Mouse (Mus musculus): ENCODE data around the gene Skiv2l. TPM values are rescaled to one million over a fixed set of nuclear protein-coding genes. Genes with fewer than 3 reads are reported as not detected.
"Not testable (repeated sequence)": the region's sequence is repeated elsewhere in the genome, so short reads cannot be mapped to it uniquely, and the experiment has no call there.

Gene Skiv2l
- polyA plus RNA-seq, 1 experiment from 2014 or later: 49.9 TPM

DNA sequence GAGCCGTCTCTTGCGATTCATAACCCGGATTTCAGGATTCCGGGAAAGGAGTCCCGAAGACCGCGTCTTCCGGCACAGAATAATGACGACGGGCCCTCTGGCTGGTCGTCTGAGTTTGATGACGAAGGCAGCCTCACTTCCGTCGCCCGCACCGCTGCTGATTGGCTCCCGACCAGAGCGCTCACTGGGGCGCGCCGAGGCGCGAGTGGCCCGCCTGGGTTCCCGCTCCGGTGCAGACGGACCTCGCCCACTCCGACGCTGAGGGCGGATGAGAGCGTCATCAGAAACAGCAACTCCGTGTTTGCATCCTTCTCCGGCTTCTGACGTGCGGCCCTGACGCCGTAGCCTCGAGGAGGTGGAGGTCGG lies 13.2 kb downstream of the Skiv2l start, which contains the start of the genes Stk19 and Dxo:
Gene Stk19 (minus strand): TSS at position 90 of the 366 bp plus-strand sequence.
Gene Dxo (plus strand): TSS at position 164 of the 366 bp plus-strand sequence.
- H3K4me3 ChIP-seq (ENCODE audit: low read length): peak within 1 kb of the TSS; percentile 82
- no peaks in the 10 kb centered on the region for H3K27me3 ChIP-seq (ENCODE audit: control insufficient read depth, insufficient read depth, low read depth, low read length)
- ATAC-seq (ENCODE audit: low read depth): peak; percentile 95
- H3K9me3 ChIP-seq (ENCODE audit: control insufficient read depth, low read length): no peaks in the 10 kb centered on the region
- WGBS: under 1% methylated on average over 40 of the region's 40 CpGs
- H3K9ac ChIP-seq (ENCODE audit: low read length): peak within 1 kb of the TSS; percentile 81
- H3K4me1 ChIP-seq (replicated peaks; ENCODE audit: control insufficient read depth, insufficient read depth, low read length): peaks cover 15% of the 10 kb centered on the region
- peak within 1 kb of the TSS; percentile 70 for H3K27ac ChIP-seq (ENCODE audit: low read length)
- H3K4me2 ChIP-seq (ENCODE audit: low read depth, low read length): peak within 1 kb of the TSS; percentile 96
- H3K36me3 ChIP-seq (ENCODE audit: control insufficient read depth, insufficient read depth, low read length): peaks cover 22% of the 10 kb centered on the region

DNA sequence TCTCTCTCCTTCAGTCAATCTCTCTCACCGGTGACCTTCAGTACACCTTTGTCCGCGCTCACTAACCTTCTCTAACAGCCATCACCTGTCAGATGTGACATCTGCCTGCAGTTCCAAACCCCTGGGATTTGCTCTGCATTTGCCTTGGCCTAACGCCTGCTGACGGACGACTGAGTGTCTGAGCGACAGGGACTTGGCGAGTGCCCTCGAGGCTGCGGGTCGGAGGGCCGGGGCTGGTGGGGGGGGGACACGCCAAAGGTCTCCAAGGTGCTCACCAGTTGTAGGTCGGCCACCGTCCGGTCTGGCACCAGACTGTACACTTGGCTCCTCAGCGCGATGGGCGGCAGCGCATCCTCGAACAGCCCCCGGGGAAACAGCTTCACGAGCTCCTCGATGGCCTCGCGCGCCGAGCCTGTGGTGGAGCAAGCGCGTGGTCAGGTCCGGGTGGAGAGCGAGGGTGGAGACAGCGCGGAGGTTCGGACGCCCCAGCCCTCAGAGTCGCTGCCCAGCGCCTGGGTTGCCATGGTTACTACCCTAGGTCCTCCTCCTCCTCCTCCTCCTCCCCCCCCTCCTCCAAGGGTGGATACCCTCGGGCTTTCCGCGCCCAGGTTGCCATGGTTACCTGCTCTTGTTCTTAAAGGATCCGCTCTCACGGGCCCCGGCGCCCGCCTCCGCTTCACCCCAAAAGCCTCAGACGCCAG lies 13.7 kb downstream of the Skiv2l start:
- peak overlapping the region; percentile 82 for H3K4me3 ChIP-seq (ENCODE audit: low read length)
- peak; percentile 82 for ATAC-seq (ENCODE audit: low read depth)
- no peaks in the 10 kb centered on the region for H3K9me3 ChIP-seq (ENCODE audit: control insufficient read depth, low read length)
- no peaks in the 10 kb centered on the region for H3K27me3 ChIP-seq (ENCODE audit: control insufficient read depth, insufficient read depth, low read depth, low read length)
- H3K9ac ChIP-seq (ENCODE audit: low read length): peak overlapping the region; percentile 76
- peaks cover 15% of the 10 kb centered on the region for H3K4me1 ChIP-seq (replicated peaks; ENCODE audit: control insufficient read depth, insufficient read depth, low read length)
- H3K4me2 ChIP-seq (ENCODE audit: low read depth, low read length): peak overlapping the region; percentile 96
- peaks cover 24% of the 10 kb centered on the region for H3K36me3 ChIP-seq (ENCODE audit: control insufficient read depth, insufficient read depth, low read length)
- 4% methylated on average over 48 of the region's 48 CpGs for WGBS
- peak overlapping the region; percentile 60 for H3K27ac ChIP-seq (ENCODE audit: low read length)

DNA sequence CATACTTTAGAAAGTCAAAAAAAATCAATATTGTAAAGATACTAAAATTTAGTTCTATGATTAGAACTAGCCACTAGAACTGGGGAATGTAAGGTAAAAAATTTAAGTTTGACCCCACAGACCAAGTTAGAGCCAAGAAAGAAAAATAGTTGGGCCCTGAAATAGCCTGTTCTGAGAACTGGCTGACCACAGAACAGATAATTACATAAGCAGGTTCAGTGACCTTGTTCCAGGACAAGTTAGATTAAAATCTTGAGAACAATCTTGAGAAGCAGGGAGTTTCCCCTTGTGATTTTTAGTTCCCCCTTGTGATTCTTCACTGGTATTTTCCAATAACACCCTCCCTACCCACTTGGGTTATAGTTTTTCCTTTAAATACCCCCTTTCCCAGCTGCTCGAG lies 19.2 kb downstream of the Skiv2l start:
- not testable (repeated sequence) for H3K4me3 ChIP-seq (ENCODE audit: low read length); ATAC-seq (ENCODE audit: low read depth); H3K9me3 ChIP-seq (ENCODE audit: control insufficient read depth, low read length); H3K4me1 ChIP-seq (replicated peaks; ENCODE audit: control insufficient read depth, insufficient read depth, low read length); H3K27ac ChIP-seq (ENCODE audit: low read length); H3K9ac ChIP-seq (ENCODE audit: low read length); H3K4me2 ChIP-seq (ENCODE audit: low read depth, low read length); H3K27me3 ChIP-seq (ENCODE audit: control insufficient read depth, insufficient read depth, low read depth, low read length)
- 85% methylated on average over 1 of the region's 1 CpGs for WGBS
- peaks cover 20% of the 10 kb centered on the region for H3K36me3 ChIP-seq (ENCODE audit: control insufficient read depth, insufficient read depth, low read length)

DNA sequence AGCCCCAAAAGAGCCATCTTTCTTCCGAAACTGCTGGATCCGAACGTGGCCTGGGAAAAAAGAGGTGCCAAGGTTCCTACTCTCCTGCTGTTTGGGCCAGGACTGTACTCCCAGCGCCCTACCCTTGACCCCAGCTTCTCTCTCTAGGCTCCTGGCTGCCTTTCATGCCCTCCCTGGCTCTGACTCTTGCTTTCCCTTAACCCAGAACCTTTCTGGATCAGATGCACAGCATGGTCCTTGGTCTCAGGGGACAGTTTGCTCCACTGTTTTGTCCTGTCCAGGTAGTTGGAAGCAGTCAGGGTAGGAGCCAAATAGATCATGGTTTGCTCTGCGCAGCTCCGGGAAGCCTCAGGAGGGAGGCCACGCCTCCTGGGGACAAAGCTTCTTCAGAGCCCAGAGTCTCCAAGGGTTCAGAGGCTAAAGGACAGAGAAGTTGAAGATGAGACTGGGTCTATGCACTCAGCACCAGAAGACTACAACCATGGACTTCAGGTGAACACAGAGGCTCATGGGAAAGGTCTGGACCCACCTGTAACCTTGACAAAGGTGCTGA lies 35.1 kb downstream of the Skiv2l start:
- Histone ChIP-seq H3K27me3 (ENCODE audit: control insufficient read depth, insufficient read depth, low read depth, low read length) (no peaks in the 10 kb centered on the region), H3K36me3 (ENCODE audit: control insufficient read depth, insufficient read depth, low read length) (no peaks in the 10 kb centered on the region), H3K9me3 (ENCODE audit: control insufficient read depth, low read length) (no peaks in the 10 kb centered on the region), H3K4me1 (replicated peaks; ENCODE audit: control insufficient read depth, insufficient read depth, low read length) (no peaks in the 10 kb centered on the region), H3K4me3 (ENCODE audit: low read length) (no peak overlapping the region), H3K4me2 (ENCODE audit: low read depth, low read length) (no peak overlapping the region), H3K27ac (ENCODE audit: low read length) (no peak overlapping the region), H3K9ac (ENCODE audit: low read length) (no peak overlapping the region)
- 78% methylated on average over 7 of the region's 7 CpGs for WGBS
- ATAC-seq (ENCODE audit: low read depth): no peak

DNA sequence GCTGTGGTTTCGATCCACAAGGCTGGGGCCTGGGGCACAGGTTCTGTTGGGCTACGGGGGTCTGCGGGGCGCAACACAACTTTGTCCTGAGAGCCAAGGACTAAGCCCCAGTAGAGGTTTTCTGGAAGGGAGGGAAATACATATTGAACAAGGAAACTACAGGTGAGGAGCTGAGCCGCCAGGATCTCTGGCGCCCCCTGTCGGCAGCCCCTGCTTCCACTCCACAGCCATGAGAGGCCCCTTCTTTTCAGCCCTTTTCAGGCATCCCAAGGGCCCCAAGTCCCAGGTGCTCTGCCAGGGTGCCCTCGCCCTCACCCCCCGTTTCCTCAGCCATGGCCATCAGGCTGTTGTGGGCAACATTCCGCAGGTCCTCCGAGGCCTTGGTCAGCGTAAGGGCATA lies 36.3 kb downstream of the Skiv2l start:
- H3K4me3 ChIP-seq (ENCODE audit: low read length); H3K27me3 ChIP-seq (ENCODE audit: control insufficient read depth, insufficient read depth, low read depth, low read length); H3K36me3 ChIP-seq (ENCODE audit: control insufficient read depth, insufficient read depth, low read length); H3K9ac ChIP-seq (ENCODE audit: low read length); H3K9me3 ChIP-seq (ENCODE audit: control insufficient read depth, low read length); H3K27ac ChIP-seq (ENCODE audit: low read length); H3K4me1 ChIP-seq (replicated peaks; ENCODE audit: control insufficient read depth, insufficient read depth, low read length); ATAC-seq (ENCODE audit: low read depth); H3K4me2 ChIP-seq (ENCODE audit: low read depth, low read length): not testable (repeated sequence)
- WGBS: 57% methylated on average over 12 of the region's 12 CpGs

DNA sequence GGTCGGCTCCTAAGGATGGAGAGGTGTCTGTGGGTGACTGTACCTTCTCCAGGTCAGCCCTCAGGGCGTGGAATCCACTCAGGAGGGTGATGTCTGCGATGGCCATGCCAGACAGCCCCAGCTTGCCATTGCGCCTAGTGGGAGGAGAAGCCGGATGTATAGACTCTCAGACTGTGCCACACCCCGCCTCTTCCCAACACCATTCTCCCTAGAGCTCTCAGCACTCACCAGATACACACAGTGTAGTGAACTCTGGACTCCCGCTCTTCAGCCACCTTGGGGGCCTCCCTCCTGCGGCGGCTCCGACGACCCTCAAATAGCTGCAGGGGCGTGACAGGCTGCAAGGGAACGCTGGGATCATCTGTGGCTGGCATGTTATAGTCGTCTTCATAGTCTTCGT lies 38.7 kb downstream of the Skiv2l start:
- Histone ChIP-seq H3K9ac (ENCODE audit: low read length) (no peak overlapping the region), H3K36me3 (ENCODE audit: control insufficient read depth, insufficient read depth, low read length) (no peaks in the 10 kb centered on the region), H3K4me2 (ENCODE audit: low read depth, low read length) (no peak overlapping the region), H3K27ac (ENCODE audit: low read length) (no peak overlapping the region), H3K4me1 (replicated peaks; ENCODE audit: control insufficient read depth, insufficient read depth, low read length) (no peaks in the 10 kb centered on the region), H3K9me3 (ENCODE audit: control insufficient read depth, low read length) (no peaks in the 10 kb centered on the region), H3K4me3 (ENCODE audit: low read length) (no peak overlapping the region), H3K27me3 (ENCODE audit: control insufficient read depth, insufficient read depth, low read depth, low read length) (no peaks in the 10 kb centered on the region)
- 66% methylated on average over 15 of the region's 15 CpGs for WGBS
- ATAC-seq (ENCODE audit: low read depth): no peak

DNA sequence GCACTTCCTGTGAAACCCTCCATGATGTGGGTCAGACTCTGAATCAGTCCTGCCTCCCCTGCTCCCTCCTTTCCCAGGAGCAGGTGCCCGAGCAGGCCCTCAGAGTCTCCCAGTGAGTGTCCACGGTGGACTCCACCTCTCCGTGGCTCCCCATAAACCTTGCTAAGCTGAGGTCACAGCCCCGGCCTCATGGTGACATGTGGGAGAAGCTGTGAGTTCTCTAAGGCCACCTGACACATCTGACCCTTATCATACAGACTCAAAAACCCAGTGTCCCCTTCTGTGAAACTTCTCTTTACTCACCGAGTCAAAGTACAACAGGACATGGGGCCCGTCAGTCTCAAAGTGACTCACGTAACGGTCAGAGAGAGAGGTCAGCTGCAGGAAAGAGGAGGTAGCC lies 39.2 kb downstream of the Skiv2l start:
- 66% methylated on average over 7 of the region's 8 CpGs for WGBS
- not testable (repeated sequence) for H3K27ac ChIP-seq (ENCODE audit: low read length); H3K4me1 ChIP-seq (replicated peaks; ENCODE audit: control insufficient read depth, insufficient read depth, low read length); H3K9ac ChIP-seq (ENCODE audit: low read length); H3K9me3 ChIP-seq (ENCODE audit: control insufficient read depth, low read length); H3K4me2 ChIP-seq (ENCODE audit: low read depth, low read length); H3K27me3 ChIP-seq (ENCODE audit: control insufficient read depth, insufficient read depth, low read depth, low read length); H3K36me3 ChIP-seq (ENCODE audit: control insufficient read depth, insufficient read depth, low read length); ATAC-seq (ENCODE audit: low read depth); H3K4me3 ChIP-seq (ENCODE audit: low read length)

DNA sequence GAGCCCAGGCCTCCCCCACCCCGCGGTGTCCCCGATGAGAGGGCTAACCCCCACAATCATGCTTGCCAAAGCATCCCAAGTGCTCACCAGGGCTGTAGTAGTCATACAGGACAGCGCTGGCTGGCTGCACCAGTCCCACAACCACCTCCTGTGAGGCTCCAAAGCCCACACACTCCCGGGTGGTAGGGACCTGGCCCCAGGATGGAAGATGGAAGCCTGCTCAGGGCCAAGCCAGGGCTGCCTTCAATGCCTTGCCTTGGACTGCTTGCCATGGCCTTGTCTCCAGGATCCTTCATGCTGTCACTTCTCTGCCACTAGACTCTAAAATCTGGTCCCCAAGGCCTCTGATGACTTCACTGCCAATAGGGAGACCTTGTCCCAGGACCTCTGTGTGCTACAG lies 39.6 kb downstream of the Skiv2l start:
- H3K27me3 ChIP-seq (ENCODE audit: control insufficient read depth, insufficient read depth, low read depth, low read length); ATAC-seq (ENCODE audit: low read depth); H3K4me3 ChIP-seq (ENCODE audit: low read length); H3K36me3 ChIP-seq (ENCODE audit: control insufficient read depth, insufficient read depth, low read length); H3K4me2 ChIP-seq (ENCODE audit: low read depth, low read length); H3K9ac ChIP-seq (ENCODE audit: low read length); H3K9me3 ChIP-seq (ENCODE audit: control insufficient read depth, low read length); H3K27ac ChIP-seq (ENCODE audit: low read length); H3K4me1 ChIP-seq (replicated peaks; ENCODE audit: control insufficient read depth, insufficient read depth, low read length): not testable (repeated sequence)
- 86% methylated on average over 5 of the region's 5 CpGs for WGBS

DNA sequence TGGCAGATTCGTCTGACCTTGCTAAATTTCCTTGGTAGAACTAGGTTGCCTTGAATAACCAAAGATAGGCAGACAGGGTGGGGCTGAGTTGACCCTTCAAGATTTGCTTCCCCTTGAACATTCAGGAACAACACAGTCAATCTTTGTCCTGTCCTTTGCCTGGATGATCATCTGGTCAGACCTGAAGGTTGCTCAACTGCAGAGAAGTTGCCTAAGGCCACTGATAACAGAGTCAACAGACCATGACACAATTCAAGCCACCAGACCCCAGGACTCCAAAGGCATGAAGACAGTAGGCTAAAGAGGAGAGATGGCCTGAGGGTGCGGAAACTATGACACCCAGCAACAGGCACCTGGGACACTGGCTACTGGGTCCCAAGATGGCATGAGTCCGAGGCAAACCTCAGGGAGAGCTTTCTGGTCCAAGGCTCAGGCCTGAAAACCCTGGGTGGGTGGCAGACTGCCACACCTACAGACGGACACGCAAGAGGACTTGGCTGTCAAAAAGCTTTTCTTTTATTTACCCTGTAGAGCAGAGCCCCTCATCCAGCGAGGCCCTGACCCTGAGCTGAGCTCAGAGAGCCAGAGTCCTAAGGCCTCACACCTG lies 41.3 kb downstream of the Skiv2l start:
- ATAC-seq (ENCODE audit: low read depth): no peak
- 65% methylated on average over 6 of the region's 6 CpGs for WGBS

More for the DNA sequence above, 41.3 kb downstream of the Skiv2l start:
- Histone ChIP-seq H3K36me3 (ENCODE audit: control insufficient read depth, insufficient read depth, low read length) (no peaks in the 10 kb centered on the region), H3K27ac (ENCODE audit: low read length) (no peak overlapping the region), H3K4me1 (replicated peaks; ENCODE audit: control insufficient read depth, insufficient read depth, low read length) (no peaks in the 10 kb centered on the region), H3K9ac (ENCODE audit: low read length) (no peak overlapping the region), H3K4me3 (ENCODE audit: low read length) (no peak overlapping the region), H3K4me2 (ENCODE audit: low read depth, low read length) (no peak overlapping the region), H3K9me3 (ENCODE audit: control insufficient read depth, low read length) (peaks cover 5% of the 10 kb centered on the region), H3K27me3 (ENCODE audit: control insufficient read depth, insufficient read depth, low read depth, low read length) (no peaks in the 10 kb centered on the region)

All from lung, embryonic 16.5 days (tissue).